Mouse (Mus musculus) cerebellum, adult 8-10 months (tissue): Measurements from ENCODE around the gene Vipr1.
"Not testable (repeated sequence)": the region's sequence is repeated elsewhere in the genome, so short reads cannot be mapped to it uniquely, and the experiment has no call there.

Experiments used
- DNase-seq: peaks from one replicate; pipeline ENCODE4 v3.0.0; 2022

Gene Vipr1

DNA sequence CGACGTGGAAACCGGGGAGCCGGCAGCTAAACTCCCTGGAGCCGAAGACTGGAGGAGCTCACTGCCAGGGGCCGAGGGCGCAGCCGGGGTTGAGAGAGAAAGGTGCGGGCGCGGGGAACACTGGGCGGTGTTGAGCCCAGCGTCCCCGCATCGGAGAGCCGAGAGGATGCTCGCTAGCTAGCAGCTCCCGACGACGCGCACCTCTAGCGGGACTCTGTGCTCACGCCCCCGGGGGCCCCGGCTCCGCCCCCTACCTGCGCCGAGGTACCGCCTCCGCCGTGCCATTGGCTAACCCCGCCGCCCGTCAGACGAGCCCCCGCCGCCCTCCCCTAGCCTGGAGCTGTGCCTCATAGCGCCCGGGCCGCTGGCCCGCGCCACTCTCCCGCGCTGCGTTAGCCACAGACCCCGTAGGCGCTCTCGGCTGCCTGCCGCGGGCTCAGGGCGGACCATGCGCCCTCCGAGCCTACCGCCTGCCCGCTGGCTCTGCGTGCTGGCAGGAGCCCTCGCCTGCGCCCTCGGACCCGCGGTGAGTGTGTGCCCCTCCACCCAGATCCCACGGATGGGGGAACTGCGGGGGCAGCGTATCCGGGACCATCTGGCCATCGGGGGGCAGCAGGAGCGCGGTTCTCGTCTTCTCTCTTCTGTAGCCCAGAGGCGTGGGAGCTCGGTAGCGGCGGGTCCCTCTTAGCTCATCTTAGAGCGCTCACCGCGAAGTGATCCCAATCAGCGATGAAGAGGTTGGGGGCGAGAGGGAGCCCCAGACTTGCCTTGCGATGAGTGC, at the start of gene Vipr1:
Gene Vipr1 (plus strand): TSS at position 316 of the 781 bp plus-strand sequence.
- peak; percentile 88 for DNase-seq

DNA sequence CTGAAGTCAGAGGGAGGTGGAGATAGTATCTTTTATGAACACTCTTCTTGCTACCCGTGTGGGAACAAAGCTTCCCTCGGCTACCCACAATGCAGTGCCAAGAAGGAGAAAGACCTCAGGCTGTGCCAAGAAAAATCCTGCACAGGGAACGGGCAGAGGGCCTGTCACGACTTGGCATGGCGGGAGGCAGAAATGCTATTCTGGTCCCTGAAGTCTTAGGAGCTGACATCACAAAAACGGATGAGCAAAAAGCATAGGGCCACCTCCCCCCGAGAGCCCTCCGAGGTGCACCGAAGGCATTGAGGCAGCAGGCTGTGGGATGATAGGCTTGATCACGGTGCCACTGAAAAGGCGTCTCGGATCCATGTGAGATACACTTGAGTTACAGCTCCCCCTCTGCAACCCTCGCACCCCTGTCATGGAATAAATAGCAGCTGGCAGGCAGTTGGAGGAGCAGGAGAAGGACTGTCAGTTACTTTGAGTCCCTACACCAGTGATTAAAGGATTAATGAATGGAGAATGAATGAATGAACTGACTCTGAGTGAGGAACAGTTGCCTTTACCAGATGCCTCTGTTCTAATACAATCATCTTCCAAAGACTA, 49.5 kb upstream of the Vipr1 start:
- peak; percentile 7 for DNase-seq

DNA sequence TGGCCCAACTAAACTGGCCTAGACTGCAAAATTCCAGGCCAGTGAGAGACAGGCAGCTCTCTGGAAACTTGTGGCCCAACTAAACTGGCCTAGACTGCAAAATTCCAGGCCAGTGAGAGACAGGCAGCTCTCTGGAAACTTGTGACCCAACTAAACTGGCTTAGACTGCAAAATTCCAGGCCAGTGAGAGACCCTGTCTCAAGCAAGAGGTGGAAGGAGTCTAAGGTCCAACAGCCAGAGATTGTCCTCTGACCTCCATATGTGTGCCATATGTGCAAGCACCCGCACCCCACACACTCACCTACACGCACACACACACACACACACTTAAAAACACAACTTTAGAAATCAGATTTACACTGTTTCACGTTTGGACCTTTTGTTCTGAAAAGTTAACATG, 48.7 kb upstream of the Vipr1 start:
- DNase-seq = not testable (repeated sequence)

DNA sequence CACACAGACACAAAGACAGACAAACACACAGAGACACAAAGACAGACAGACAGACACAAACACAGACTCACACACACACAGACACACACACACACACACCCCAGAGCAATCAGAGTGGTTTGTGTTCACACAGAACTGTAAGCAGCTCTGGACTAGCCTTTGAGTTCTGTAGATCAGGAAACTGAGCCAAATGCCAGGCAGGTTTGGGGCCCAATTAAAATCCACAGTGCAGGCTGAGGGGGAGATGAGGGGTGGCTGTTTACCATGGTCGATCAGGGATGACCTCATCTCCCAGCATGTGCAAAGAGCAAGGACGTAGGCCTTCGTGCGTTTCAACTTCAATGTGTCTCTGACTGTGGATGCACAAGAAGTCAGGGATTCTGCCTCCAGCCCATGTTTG, 47.7 kb upstream of the Vipr1 start:
- DNase-seq = no peak

DNA sequence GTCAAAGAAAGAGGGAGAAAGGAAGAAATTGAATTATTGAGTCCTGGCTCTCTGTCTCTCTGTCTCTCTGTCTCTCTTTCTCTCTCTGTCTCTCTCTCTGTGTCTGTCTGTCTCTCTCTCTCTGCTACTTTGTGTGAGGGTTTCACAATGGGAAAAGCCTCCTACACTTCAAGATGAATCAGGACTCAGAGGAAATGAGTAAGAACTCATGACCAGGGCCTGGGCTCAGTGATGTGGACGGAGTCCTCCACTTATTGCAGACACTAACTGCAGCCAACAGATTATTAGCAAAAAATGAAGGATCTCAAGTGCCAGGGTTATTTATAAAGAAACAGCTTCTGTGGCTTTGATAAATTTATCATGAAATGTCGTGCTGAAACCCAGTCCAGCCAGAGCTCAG, 44.4 kb upstream of the Vipr1 start:
- no peak for DNase-seq

DNA sequence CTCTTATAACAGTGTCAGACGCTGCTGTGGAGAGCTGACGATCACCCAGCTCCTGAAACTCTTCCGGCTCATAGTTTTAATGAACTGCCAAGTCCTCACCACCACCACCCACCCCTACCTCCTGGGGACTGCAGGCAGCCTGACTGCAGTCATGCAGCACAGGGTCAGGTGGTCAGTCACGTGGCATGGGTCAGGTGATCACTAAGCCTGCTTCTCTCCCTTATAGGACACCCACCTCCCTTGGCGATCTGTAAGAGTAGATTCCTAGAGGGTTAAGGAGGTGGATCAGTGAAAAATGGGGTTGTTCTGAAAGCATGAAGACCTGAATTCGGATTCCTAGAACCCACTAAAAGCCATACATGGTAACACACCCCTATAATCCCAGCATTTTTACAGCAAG, 43.0 kb upstream of the Vipr1 start:
- no peak for DNase-seq

DNA sequence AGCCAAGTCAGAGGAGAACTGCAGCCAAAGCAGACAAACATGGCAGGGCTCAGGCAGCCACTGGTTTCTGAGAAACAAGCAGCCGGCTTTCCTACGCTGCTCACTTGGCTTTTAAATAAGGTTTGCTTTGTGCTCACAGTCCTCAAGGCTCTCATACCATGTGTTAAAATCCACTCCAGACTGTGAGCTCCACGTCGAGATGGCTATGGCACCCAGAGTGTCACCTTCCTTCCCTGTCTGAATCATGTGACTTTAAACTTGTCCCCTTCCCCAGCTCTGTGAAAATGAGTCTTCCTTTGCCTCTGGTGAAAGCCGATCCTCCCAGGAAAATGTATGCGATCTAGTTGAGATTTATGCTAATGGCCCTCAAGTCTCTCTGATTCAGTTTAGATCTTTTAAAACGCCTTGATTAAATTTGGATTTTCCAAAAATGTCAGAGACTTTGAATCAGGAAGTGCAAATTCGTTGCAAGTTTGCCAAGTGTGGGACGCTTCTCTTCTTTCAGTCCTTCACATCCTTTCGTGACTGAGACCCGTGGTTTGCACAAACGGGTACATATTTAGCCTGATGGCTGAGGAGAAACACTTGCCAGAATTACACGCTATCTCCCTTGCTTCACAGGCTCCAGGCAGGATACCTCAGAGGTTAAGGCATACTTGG, 42.2 kb upstream of the Vipr1 start:
- DNase-seq = no peak

DNA sequence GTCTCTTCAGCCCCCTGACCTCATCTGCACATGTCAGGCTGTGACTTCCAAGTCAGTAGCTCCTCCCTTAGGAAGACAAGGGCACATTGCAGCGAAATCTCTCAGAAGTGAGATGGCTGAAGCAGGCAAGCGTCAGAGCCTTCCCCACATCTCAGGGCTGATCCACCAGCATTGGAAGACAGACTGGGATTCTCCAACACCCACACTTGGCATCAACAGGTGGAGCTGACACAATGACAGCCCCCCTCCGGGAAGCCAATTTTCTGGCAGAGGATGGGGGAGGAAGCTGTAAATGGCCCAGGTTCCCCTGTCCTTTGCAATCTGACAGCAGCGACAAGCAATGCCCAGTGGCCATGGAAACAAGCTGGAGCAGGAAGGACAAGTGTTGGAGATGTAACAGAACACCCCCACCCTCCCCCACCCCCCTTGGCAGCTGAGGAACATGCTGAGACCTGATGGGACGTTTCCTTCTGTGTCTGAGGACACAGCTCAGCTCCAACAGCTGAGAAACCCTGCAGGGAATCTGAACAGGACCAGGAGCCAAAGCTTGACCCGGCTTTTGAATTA, 41.6 kb upstream of the Vipr1 start:
- no peak for DNase-seq

DNA sequence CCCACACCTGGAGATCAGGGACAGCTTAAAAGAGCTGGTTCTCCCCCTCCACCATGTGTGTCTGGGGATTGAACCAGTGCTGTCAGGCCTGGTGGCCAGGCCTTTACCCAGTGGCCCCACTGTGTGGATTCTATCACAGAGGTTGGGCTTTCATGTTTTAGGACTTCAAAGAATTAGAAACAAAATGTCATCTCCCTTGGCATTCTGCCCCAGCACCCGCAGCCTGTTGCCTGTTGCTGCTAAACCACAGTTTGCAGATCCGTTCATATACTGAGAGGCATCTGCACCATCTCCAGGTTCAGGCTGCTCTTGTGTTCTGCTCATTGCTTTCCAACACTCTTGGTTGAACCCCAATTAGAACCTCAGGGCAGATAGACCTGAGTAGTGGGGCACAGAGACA, 40.1 kb upstream of the Vipr1 start:
- no peak for DNase-seq

DNA sequence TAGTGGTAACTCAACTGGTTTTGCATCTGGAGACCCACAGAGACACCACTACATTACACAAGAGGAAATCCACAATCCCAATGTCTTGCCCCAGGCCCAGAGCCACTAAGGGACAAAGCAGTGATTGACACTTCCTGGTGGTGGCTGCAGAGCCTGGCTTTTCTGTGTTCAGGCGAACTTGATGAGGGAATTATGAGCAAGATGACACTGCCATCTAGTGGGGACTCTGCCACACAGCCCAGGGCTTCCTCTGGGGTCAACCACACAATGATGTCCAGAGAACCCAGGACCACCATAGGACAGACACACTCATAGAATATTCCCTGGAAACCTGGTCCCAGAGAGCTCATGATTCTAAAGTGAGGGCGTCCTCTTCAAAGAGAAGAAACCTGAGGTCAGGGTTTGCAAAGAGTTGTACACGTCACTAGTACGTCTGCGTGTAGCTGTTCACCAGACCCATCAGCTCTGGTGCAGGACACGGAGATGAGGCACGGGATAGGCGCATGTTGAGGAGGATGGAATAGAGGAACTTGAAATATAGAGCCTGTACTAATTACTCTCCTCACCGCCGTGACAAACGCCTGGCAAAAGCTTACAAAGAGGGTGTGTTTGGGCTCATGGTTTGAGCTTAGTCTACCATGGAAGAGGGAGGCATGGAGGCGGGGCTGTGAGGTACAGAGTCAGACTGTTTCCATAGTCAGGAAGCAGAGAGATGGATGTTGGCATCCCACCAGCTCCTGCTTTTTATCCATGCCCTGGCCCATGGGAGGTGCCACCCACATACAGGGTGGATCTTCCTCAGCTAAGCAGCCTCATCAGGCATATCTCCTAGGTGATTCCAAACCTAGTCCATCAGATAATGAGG, 36.9 kb upstream of the Vipr1 start:
- DNase-seq = peak; percentile 71

DNA sequence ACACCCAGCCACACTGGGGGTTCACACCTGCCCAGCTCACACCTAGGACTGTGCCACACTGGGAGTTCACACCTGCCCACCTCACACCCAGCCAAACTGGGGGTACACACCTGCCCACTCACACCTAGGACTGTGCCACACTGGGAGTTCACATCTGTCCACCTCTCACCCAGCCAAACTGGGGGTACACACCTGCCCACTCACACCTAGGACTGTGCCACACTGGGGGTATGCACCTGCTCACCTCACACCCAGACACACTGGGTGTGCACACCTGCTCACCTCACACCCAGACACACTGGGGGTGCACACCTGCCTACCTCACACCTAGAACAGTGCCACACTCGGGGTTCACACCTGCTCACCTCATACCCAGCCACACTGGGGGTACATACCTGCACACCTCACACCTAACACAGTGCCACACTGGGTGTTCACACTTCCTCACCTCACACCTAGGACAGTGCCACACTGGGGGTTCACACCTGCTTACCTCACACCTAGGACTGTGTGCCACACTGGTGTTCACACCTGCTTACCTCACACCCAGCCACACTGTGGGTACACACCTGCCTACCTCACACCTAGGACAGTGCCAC, 35.9 kb upstream of the Vipr1 start:
- no peak for DNase-seq

DNA sequence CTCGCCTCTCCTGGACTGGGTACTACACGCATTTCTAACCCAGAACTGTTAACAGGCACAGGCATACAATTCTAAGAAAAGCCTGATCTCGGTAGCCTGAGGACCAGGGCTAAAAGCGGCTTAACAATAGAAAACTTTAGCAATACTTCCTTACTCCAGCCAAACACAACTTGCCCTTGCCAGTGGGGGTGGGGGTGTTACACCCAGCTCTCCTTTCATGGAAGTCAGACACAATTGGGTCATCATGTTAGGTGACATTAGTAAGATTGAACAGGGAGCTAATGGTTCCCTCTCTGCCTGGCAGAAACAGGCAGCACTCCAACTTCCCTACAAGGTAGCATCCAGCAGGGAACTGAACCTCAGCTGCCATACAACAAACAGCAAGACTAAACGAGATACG, 33.1 kb upstream of the Vipr1 start:
- DNase-seq = no peak

DNA sequence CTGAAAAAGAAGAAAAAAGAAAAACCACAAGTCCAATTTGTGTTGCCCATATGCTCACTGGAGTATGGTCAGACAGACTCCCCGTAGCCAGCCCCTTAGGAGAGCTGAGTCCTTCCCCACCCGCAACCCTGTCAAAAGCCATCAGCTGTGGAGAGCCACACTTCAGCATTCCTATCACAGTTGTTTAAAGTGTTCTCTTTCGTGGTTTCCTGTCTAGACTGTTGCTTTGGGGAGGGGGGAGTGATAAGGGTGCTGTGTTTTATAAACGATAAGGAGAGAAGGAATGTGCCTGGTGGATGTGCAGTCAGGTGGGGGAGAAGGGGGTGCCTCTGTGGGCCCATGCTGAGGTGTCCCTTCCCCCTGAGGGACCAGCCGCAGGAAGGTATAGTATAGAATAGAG, 29.3 kb upstream of the Vipr1 start:
- no peak for DNase-seq

DNA sequence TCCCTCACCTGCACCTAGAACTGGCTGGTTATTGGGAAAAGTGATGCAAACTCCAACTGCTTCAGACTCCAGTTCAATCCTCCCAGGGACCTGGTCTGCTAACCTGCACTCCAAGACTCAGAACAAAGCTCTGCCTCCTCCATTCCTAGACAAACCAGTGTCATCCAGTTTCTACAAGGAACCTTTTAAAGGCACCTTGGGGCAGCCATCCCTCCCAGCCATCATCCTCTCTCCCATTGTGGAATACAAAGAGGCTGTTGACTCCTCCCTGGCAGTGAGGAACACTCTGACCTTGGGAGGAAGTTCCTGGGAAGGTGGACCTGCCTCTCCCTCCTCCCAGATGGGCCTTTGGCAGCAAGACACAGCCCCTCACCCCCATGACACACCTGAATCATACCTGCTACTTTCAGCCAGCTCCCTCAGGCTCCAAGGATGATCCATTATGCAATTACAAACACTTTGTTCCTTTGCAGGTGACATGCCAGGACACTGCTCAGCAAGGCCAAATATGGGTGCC, 28.2 kb upstream of the Vipr1 start:
- DNase-seq = no peak

DNA sequence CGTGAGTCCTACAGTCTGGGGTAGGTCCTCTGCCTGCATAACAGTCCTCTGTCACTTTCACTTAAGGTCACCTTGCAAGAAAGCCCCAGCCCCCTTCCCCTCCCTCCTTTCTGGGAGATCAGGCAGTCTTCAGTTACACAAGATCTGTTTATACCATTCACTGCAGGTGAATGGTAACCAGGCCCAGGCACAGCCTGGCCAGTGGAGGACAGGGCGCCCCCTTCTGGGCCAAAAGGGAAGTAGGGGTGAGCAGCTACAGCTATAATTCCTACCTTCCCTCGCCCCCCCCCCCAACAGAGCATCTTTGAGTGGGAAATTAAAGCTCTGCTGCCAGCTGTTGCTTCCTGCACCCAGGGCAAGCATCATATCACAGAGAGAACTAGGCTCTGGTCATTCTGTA, 26.0 kb upstream of the Vipr1 start:
- DNase-seq = no peak

DNA sequence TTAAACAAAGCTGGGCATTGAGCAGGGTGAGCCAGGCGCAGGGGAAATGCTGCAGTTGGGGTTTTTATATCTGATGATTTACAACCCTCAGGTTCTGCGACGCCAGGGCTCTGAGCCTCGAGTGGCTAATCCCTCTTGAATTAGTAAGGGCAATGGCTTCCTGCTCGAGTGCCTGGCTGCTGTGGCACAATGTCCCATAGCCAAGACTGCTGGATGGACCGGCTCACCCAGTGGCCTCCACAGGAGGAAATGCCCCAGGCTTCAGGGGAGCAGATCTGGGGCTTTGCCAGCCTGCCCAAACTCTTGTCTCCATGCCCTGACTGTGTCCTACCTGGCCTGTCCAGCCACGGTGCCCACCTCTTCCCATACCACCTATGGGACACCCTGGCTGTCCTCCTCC, 23.1 kb upstream of the Vipr1 start:
- no peak for DNase-seq

DNA sequence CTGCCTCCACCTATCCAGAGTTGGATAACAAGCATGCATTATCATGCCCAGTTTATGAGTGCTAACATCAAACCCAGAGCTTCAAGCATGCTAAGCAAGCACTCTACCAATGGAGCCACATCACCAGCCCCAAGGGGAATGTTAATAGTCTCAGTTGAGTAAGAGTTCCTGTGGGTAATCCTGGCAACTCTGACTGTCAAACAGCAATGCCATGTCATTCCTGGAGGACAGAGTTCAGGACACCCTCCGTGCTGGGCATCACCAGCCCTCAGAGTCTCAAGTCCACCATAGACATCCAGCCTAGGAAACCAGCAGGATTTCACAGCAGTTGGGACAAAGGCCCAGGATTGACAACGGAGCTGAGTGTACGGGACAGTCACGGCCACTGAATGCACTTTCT, 19.3 kb upstream of the Vipr1 start:
- no peak for DNase-seq

DNA sequence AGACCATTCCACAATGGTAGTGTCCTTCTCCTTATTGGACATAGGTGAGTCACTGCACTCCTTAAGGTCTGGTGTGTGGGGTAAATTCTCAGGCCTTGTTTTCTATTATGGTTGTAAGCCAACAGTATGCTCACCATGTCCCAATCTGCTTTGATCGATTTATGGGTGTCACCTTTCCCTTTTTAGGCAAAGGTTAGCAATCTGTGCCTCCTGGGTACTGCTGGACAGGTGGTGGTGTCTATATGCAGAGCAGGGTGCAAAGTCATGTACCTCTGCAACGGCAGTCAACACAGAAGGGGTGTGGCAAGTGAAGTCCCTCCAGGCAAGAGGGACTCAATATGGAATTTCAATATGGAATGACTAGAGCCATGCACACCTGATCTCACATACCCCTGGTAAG, 17.6 kb upstream of the Vipr1 start:
- DNase-seq = no peak

DNA sequence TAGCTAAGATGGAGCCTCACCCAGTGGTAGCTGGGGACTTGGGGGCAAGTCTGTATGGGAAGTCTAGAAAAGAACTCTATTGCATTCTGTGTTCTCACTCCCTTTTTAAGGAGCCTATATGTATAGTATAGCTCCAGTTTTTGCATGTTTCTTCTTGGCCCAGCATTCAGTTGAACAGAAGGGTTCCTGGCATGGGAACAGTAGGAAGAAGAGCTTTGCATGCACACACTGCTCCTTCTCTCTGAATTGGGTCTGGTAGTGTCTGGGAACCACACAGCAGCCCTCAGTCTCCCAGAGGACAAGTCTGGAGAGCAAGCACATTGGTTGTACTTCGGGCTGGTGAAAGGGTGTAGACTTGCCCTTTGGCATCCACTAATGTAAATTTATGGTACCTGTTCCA, 11.9 kb upstream of the Vipr1 start:
- no peak for DNase-seq

DNA sequence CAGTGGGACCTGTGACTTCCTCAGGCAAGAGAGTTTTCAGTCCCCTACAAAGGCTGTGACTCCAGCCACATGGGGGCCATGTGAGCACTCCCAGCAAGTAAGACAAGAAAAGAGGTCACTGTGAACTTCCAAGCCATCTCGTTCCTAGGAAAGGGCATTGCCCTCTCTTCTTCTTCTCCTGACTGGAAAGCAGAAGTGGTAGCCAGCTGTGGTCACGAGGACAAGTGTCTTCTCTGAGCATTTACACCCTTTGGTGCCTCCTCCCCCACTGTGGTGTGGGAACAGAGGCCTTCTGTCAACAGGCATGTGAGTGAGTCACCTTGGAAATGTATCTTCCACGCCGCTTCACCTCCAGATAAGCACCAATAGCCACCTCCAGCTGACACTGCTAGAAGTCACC, 10.6 kb upstream of the Vipr1 start:
- DNase-seq = no peak

DNA sequence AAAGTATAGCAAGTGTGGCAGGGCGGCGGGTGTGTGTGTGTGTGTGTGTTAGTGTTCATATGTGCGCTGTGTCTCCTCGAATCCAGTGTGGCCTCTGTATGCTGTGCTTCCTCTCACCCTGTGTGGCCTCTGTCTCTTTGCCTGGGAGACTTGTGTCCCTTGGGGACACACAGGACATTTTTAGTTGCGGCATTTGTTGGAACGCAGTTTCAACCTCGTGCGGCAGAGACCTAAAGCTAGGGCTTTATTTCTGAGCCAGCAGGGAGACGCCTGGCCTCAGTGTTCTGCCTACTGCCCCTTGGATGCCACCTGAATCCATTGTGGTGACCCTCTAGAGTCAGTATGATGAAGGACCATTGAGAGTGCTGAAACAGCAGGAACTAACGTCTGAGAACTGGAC, 9.6 kb upstream of the Vipr1 start:
- DNase-seq = no peak

DNA sequence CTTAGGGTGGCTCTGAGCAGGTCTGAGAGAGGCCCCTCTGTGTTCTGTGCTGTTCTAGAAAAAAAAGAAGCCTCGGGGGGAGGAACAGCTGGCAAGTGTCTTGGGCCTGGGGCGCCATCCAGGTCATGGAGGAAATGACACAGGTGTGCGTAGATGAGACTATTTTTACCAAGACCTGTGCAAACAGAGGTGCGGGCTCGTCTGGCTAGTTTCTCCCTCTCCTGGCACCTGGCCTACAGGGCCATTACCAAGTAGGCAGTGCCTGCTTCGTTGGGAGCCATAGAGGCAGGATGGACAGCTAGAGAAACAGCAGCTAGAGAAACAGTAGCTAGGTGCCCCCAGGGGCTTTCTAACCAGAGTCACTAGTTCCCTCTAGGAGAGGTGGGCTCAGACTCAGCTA, 9.2 kb upstream of the Vipr1 start:
- DNase-seq = no peak
